Mouse (Mus musculus) lung, postnatal 10 days (tissue): ENCODE data around the gene Ints5.

Experiments used
- DNase-seq: peaks from one replicate; pipeline ENCODE4 v3.0.0; 2021

Ints5 gene

DNA sequence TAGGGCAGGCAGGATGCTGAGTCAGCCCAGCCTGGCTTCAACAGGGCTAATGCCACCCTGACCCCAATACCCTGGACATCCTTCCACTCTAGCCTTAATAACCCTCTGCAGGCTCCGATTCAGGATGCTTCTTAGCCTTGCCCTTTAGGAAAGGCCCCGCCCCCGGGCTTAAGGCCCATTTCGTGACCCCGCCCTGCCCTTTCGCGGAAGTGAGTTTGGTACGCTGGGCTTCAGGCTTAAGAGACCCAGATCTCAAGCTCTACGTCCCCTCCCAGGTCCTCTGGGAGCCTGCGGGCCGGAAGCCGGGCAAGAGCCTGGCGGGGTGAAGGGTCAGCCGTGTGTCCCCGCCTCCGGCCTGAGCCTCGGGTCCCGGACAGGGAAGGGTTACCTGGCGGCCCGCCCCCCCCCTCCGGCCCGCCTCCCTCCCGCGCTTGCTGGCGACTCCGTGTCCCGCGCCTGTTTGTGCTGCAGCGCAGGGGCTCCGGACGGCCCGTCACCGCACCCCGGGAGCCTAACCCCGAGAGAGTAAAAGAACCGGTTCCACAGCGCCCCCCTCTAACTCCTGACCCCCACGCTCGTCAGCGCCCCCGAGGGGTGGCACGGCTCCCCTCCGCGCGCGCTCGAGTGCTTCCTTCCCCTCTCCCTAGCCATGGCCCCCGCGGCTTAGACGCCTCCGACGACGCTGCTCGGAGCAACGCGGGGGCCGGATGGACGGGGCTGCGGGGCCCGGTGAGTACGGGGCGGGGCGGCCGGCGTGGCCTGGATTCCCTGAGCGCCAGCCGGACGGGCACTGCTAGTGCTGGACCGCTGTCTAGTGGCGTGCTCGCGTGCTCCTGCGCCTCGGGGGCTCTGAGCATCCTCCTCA, 36.7 kb downstream of the Ints5 start, which contains the start of the genes Rom1 and Eml3:
Gene Rom1 (minus strand): TSS at position 133 of the 865 bp plus-strand sequence.
Gene Eml3 (plus strand): TSS at position 329 of the 865 bp plus-strand sequence.
- peak; percentile 96 for DNase-seq

DNA sequence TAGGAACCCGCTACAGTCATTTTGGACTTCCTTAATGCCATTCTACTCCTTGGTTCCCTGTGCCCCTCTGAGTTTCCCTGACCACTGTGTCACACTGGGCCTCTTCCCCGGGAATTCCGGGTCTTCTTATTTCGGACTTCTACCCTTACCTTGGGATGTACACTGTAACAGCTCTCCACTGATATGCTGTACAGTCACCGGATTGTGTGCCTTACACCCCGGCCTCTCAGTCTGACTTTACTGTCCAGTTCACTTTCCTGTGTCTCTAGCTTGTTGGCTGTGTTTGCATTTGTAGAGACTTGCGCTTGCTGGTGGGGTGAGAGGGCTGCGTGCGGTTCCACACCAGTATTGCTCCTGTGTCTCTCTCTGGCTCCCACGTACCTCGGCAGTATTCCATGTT, 37.3 kb downstream of the Ints5 start:
- no peak for DNase-seq

DNA sequence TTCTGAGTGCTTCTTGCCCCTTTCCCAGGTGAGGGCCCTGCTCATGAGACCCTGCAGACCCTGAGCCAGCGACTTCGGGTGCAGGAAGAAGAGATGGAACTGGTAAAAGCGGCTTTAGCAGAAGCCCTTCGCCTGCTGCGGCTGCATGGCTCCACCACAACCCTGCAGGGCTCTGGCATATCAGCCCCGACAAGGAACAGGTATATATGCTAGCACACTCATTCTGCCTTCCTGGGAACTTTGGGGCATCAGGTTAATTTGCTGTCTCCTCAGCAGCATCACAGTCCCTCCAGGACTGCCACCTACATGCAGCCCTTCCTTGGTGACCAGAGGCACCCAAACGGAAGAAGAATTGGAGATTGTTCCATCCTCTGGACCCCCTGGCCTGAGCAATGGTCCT, 38.0 kb downstream of the Ints5 start:
- no peak for DNase-seq

GRCm38 (mm10) chr19:8936736-8937135, 43.9 kb downstream of the Ints5 start:
- DNase-seq = no peak

DNA sequence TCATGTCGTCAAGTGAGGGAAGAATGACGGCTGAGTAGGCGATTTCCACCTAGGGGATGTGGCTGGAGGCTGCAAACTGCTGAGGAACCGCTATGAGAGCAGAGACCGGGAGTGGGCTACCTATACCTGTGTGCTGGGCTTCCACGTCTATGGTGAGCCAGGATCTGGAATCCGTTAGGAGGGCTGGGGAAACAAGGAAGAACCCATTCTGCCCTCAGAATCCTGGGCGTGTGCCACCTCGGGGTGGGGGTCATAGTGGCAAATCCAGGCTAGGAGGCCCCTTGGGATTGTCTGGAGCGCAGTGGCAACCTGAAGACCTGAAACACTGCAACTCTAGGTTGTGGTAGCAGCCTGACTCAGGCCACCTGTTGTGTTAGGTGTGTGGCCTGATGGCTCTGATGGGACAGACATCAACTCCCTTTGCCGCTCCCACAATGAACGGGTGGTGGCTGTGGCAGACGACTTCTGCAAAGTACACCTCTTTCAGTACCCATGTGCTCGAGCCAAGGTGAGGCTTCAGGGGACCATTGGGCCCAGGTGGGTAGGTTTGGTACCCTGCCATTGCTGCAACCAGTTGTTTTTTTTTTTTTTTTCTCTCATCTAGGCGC, 47.8 kb downstream of the Ints5 start:
- DNase-seq = no peak

- DNase-seq = no peak
Measured at GRCm38 (mm10) chr19:8941136-8941514, 48.3 kb downstream of the Ints5 start.

- peak; percentile 98 for DNase-seq
Measured at GRCm38 (mm10) chr19:8941515-8942217, 48.9 kb downstream of the Ints5 start, which contains the start of gene Mta2. Mta2 (plus strand) TSS chr19:8941875.

GRCm38 (mm10) chr19:8942276-8942964, 49.6 kb downstream of the Ints5 start:
- DNase-seq = peak; percentile 61

GRCm38 (mm10) chr19:8943047-8943446, 50.2 kb downstream of the Ints5 start:
- DNase-seq = no peak

DNA sequence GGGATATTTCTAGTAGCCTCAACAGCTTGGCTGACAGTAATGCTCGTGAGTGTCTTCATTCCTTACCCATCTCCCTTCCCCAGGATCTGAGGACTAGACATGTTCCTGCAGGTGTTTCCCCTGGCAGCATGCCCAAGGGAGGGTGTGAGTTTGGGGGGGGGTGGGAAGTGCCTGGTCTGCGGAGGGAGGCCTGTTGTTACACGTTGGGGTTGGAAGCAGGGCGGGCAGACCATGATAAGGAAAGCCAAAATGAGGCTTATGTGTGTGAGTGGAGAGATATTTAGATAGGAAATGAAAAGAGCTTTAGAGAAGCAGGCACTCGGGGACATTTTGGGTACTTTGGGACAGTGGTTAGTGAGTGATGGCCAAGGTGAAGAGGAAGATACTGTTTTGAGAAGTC, 51.3 kb downstream of the Ints5 start:
- DNase-seq = no peak

GRCm38 (mm10) chr19:8944750-8945149, 51.9 kb downstream of the Ints5 start:
- DNase-seq = peak; percentile 94

- DNase-seq = no peak
Measured at GRCm38 (mm10) chr19:8945251-8945650, 52.4 kb downstream of the Ints5 start.

DNA sequence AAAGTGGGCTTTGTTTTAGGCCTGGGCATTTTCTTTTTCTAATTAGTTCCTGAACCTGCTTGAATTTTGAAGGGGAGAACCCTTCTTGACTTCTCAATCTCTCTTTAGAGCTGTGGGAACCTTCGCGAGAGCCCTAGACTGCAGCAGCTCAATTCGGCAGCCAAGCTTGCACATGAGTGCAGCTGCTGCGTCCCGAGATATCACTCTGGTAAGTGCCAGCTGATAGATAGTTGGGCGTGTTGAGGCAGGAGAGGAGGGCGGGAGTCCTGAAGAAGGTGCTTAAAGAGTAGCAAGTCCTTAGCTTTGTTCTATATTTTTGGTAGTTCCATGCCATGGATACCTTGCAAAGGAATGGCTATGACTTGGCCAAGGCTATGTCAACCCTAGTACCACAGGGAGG, 54.1 kb downstream of the Ints5 start:
- no peak for DNase-seq
